Mouse (Mus musculus): ENCODE results near the gene Veph1. TPM values are rescaled to one million over a fixed set of nuclear protein-coding genes. Genes with fewer than 3 reads are reported as not detected.

Gene Veph1
- total and polyA plus RNA-seq, 3 experiments = not detected

DNA sequence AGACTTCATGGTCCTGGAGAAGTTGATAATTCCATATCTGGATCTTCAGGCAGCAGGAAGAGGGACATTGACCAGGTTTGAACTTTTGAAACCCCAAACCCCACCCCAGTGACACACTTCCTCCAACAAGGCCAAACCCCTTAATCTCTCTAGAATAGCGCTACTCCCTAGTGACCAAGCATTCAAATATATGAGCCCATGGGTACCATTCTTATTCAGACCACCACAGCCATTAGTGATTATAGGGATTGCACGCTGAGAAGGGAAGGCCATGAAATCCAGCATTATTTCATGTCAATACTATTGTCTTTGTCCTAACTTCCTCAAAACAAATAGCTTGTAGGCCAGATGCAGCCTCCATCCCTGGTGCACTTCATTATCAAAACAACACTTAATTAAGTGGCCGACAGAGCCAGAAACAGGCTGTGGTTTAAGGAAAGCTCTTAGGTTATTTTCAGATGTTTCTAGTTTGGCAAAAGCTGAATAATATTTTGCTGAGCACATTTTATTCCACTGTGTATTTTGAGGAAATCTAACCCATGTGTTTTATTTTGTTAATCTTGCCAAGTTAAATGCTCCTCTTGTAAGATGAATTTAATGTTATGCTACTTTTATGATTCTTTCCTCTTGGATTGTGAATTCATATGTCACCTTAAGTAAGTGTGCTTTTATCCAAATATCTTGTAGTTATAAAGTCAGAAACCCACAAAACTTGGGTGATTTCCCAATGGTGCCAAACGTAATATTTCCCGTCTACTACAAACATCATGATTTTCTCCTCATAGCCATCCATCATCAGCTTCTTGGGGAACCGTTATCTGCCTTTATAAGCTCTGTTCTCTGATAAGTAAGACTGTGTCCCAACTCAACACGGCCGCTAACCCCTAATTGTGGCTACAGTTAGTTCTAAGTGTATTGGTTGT is 18.4 kb upstream of the Veph1 start:
- no peaks in the 10 kb centered on the region for H3K27me3 ChIP-seq (replicated peaks)
- dilution Hi-C loops (cut with MboI; ENCODE audit: extremely low pct_ligation_motif_present, extremely low pct_unique_long_range_greater_than_20kb, low sequenced_read_pairs) (no loop called here), in situ Hi-C loops (cut with MboI; ENCODE audit: low pct_ligation_motif_present, low pct_unique_long_range_greater_than_20kb, low sequenced_read_pairs) (no loop called here)
- no peak overlapping the region for H3K27ac ChIP-seq (ENCODE audit: insufficient read depth, low read depth)
- H3K36me3 ChIP-seq (replicated peaks in 1 of 2; ENCODE audit: control insufficient read depth in 1 of 2, insufficient read depth in 1 of 2, low read length in 1 of 2) = no peaks in the 10 kb centered on the region
- no peak overlapping the region for H3K4me3 ChIP-seq (replicated peaks in 1 of 3; ENCODE audit: low read depth in 2 of 3, low read length in 2 of 3, poor library complexity in 1 of 3)
- no peak overlapping the region for H3K4me2 ChIP-seq (ENCODE audit: insufficient read depth, low read depth, poor library complexity, severe bottlenecking)
- H3K79me2 ChIP-seq (replicated peaks; ENCODE audit: control insufficient read depth, extremely low read depth, insufficient read depth, poor library complexity, severe bottlenecking) = no peaks in the 10 kb centered on the region
- H3K9ac ChIP-seq (ENCODE audit: insufficient read depth, low read depth) = no peak overlapping the region
- no peak for TF ChIP-seq JUND (conservative IDR thresholded peaks at IDR 0.05; ENCODE audit: low read depth, low read length)
- TF ChIP-seq BHLHE40 (IDR thresholded peaks at IDR 0.05; ENCODE audit: low read depth, low read length) = no peak
- TF ChIP-seq TBP (conservative IDR thresholded peaks at IDR 0.05; ENCODE audit: low read depth, low read length) = no peak
- TF ChIP-seq HCFC1 (IDR thresholded peaks at IDR 0.05; ENCODE audit: low read depth, low read length) = no peak
- no peaks in the 10 kb centered on the region for H3K9me3 ChIP-seq (replicated peaks; ENCODE audit: low read length)
- no peaks in the 10 kb centered on the region for H3K4me1 ChIP-seq (ENCODE audit: control insufficient read depth in 1 of 2, insufficient read depth in 2 of 2)
- DNase-seq (ENCODE audit: extremely low read depth) = no peak

DNA sequence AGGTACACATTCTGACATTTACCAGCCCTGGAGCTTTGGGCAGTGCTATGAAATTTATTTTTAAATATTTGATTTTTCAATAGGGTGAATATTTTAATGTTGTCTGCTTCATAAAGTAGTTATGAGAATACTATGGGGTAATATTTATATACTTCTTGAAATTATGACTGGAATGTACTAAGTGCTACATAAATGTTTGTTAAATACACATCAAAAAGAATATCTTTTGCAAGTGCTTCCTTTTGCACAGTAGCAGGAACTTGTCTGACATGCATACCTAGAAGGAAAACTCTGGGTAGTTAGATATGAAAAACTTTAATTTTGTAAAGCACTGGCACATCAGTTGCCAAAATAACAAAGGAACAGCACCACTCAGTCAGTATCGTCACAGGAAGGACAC is 13.9 kb upstream of the Veph1 start:
- dilution Hi-C loops (cut with MboI; ENCODE audit: extremely low pct_ligation_motif_present, extremely low pct_unique_long_range_greater_than_20kb, low sequenced_read_pairs) = no loop called here
- no peaks in the 10 kb centered on the region for H3K9me3 ChIP-seq (replicated peaks; ENCODE audit: low read length)
- no peak overlapping the region for H3K4me2 ChIP-seq (ENCODE audit: insufficient read depth, low read depth, poor library complexity, severe bottlenecking)
- no peak for TF ChIP-seq MAX (IDR thresholded peaks at IDR 0.05; ENCODE audit: low read length)
- TF ChIP-seq ZC3H11A (IDR thresholded peaks at IDR 0.05; ENCODE audit: low read depth, low read length) = no peak
- no peak for TF ChIP-seq NRF1 (IDR thresholded peaks at IDR 0.05; ENCODE audit: low read depth, low read length)
- TF ChIP-seq KAT2A (IDR thresholded peaks at IDR 0.05; ENCODE audit: insufficient replicate concordance, low read length) = no peak
- no peak for TF ChIP-seq EP300 (IDR thresholded peaks at IDR 0.05; ENCODE audit: low read length)
- TF ChIP-seq IRF4 (IDR thresholded peaks at IDR 0.05; ENCODE audit: low read depth, low read length) = no peak
- TF ChIP-seq SIN3A (IDR thresholded peaks at IDR 0.05; ENCODE audit: low read length) = no peak
- no peak for TF ChIP-seq NELFE (IDR thresholded peaks at IDR 0.05; ENCODE audit: low read depth, low read length)
- no peak for TF ChIP-seq MYC (IDR thresholded peaks at IDR 0.05; ENCODE audit: low read depth, low read length)
- no peak for TF ChIP-seq RCOR1 (conservative IDR thresholded peaks at IDR 0.05; ENCODE audit: low read depth, low read length)
- TF ChIP-seq ZMIZ1 (IDR thresholded peaks at IDR 0.05; ENCODE audit: low read depth, low read length) = no peak
- TF ChIP-seq MXI1 (IDR thresholded peaks at IDR 0.05; ENCODE audit: low read depth, low read length) = no peak
- no peak for TF ChIP-seq MAZ (IDR thresholded peaks at IDR 0.05; ENCODE audit: low read depth, low read length)
- TF ChIP-seq TCF12 (IDR thresholded peaks at IDR 0.05; ENCODE audit: low read depth, low read length) = no peak
- TF ChIP-seq JUND (conservative IDR thresholded peaks at IDR 0.05; ENCODE audit: low read depth, low read length) = no peak
- no peak for TF ChIP-seq CTCF (conservative IDR thresholded peaks at IDR 0.05 in 1 of 2, IDR thresholded peaks at IDR 0.05 in 1 of 2; ENCODE audit: low read depth in 2 of 2, low read length in 2 of 2)
- no peak for TF ChIP-seq RAD21 (IDR thresholded peaks at IDR 0.05; ENCODE audit: low read depth, low read length)
- no peak for TF ChIP-seq ZKSCAN1 (IDR thresholded peaks at IDR 0.05; ENCODE audit: borderline replicate concordance, low read depth, low read length)
- H3K4me3 ChIP-seq (replicated peaks in 1 of 3; ENCODE audit: low read depth in 2 of 3, low read length in 2 of 3, poor library complexity in 1 of 3) = no peak overlapping the region
- DNase-seq (ENCODE audit: extremely low read depth) = no peak
- H3K9ac ChIP-seq (ENCODE audit: insufficient read depth, low read depth) = no peak overlapping the region
- H3K27me3 ChIP-seq (replicated peaks) = no peaks in the 10 kb centered on the region
- H3K36me3 ChIP-seq (replicated peaks in 1 of 2; ENCODE audit: control insufficient read depth in 1 of 2, insufficient read depth in 1 of 2, low read length in 1 of 2) = no peaks in the 10 kb centered on the region
- no peaks in the 10 kb centered on the region for H3K79me2 ChIP-seq (replicated peaks; ENCODE audit: control insufficient read depth, extremely low read depth, insufficient read depth, poor library complexity, severe bottlenecking)
- in situ Hi-C loops (cut with MboI; ENCODE audit: low pct_ligation_motif_present, low pct_unique_long_range_greater_than_20kb, low sequenced_read_pairs) = no loop called here
- no peaks in the 10 kb centered on the region for H3K4me1 ChIP-seq (ENCODE audit: control insufficient read depth in 1 of 2, insufficient read depth in 2 of 2)
- H3K27ac ChIP-seq (ENCODE audit: insufficient read depth, low read depth) = no peak overlapping the region
